Mouse (Mus musculus) megakaryocyte, embryonic 14.5 days (primary cell): ENCODE measurements around the gene Wipi1. TPM values are rescaled to one million over a fixed set of nuclear protein-coding genes. Genes with fewer than 3 reads are reported as not detected.

Experiments
- H3K27me3 ChIP-seq: replicated peaks from 2 replicates; pipeline ENCODE3; 2012; ENCODE audit warnings: inconsistent platforms
- H3K36me3 ChIP-seq: replicated peaks from 2 replicates; pipeline ENCODE3; 2012; ENCODE audit warnings: low read length, inconsistent platforms, mixed read lengths
- H3K4me1 ChIP-seq: 2 replicates; pipeline ENCODE4 v1.6.1; 2012; ENCODE audit warnings: inconsistent platforms
- H3K4me3 ChIP-seq: replicated peaks from 2 replicates; pipeline ENCODE3; 2012; ENCODE audit warnings: moderate library complexity, mild to moderate bottlenecking, inconsistent platforms
- H3K9me3 ChIP-seq: 2 replicates; pipeline ENCODE4 v1.6.1; 2012; ENCODE audit warnings: inconsistent platforms
- FLI1 ChIP-seq: IDR thresholded peaks from 2 replicates; pipeline ENCODE4 v1.6.1; 2012; ENCODE audit warnings: low read length, inconsistent platforms, mixed read lengths
- GATA1 ChIP-seq: IDR thresholded peaks from 3 replicates; pipeline ENCODE4 v1.6.1; 2012; ENCODE audit warnings: mixed read lengths, low read length, inconsistent platforms, borderline replicate concordance
- polyA plus RNA-seq: library from polyadenylated mRNA; stranded (reverse); fragments of >175 nt; gene quantifications from 2 replicates; pipeline ENCODE4 v1.2.3, GENCODE M21; 2012; ENCODE audit warnings: low replicate concordance; ENCODE audit not compliant: insufficient read depth

The Wipi1 gene
- polyA plus RNA-seq, 1 experiment = 44.1 TPM

GRCm38 (mm10) chr11:109584843-109585713, 26.7 kb downstream of the Wipi1 start:
- no peaks in the 10 kb centered on the region for H3K9me3 ChIP-seq
- H3K4me3 ChIP-seq = peak overlapping the region; percentile 54
- peaks cover 64% of the 10 kb centered on the region for H3K4me1 ChIP-seq
- no peak for TF ChIP-seq GATA1
- TF ChIP-seq FLI1 = no peak
- H3K27me3 ChIP-seq = no peaks in the 10 kb centered on the region
- peaks cover 90% of the 10 kb centered on the region for H3K36me3 ChIP-seq

DNA sequence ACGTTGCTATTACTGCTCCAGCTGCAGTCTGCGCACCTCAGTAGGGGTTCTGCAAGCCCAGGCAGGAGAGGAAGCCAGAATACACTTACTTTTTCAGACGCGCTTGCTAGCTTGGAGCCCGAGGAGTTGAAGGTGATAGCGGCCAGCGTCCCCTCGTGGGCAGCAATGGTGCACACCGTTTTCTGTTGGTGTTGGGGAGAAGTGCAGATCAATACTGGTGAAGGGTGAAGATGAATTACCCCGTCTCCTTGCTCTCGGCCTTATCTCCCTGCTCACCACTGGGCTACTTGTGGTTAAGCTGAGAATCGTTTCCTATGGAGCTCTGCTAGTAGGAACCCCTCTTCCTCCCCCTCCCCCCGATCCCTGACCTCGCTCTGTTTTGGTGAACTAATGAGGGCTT, 27.8 kb downstream of the Wipi1 start:
- Histone ChIP-seq H3K36me3 (peaks cover 90% of the 10 kb centered on the region), H3K4me3 (no peak overlapping the region), H3K9me3 (no peaks in the 10 kb centered on the region), H3K27me3 (no peaks in the 10 kb centered on the region), H3K4me1 (peaks cover 62% of the 10 kb centered on the region)
- TF ChIP-seq FLI1 (no peak), GATA1 (no peak; the same call in 2 of the 3 replicates)

- H3K4me3 ChIP-seq = no peak overlapping the region
- TF ChIP-seq FLI1 = no peak
- TF ChIP-seq GATA1 = no peak
- H3K9me3 ChIP-seq = no peaks in the 10 kb centered on the region
- no peaks in the 10 kb centered on the region for H3K27me3 ChIP-seq
- H3K4me1 ChIP-seq = peaks cover 38% of the 10 kb centered on the region
- peaks cover 100% of the 10 kb centered on the region for H3K36me3 ChIP-seq
Observed at GRCm38 (mm10) chr11:109579999-109580398, 31.8 kb downstream of the Wipi1 start.

GRCm38 (mm10) chr11:109578536-109578935, 33.2 kb downstream of the Wipi1 start:
- no peak for TF ChIP-seq GATA1
- TF ChIP-seq FLI1 = no peak
- H3K27me3 ChIP-seq = no peaks in the 10 kb centered on the region
- peaks cover 100% of the 10 kb centered on the region for H3K36me3 ChIP-seq
- H3K4me3 ChIP-seq = no peak overlapping the region
- H3K4me1 ChIP-seq = peaks cover 27% of the 10 kb centered on the region
- H3K9me3 ChIP-seq = no peaks in the 10 kb centered on the region

DNA sequence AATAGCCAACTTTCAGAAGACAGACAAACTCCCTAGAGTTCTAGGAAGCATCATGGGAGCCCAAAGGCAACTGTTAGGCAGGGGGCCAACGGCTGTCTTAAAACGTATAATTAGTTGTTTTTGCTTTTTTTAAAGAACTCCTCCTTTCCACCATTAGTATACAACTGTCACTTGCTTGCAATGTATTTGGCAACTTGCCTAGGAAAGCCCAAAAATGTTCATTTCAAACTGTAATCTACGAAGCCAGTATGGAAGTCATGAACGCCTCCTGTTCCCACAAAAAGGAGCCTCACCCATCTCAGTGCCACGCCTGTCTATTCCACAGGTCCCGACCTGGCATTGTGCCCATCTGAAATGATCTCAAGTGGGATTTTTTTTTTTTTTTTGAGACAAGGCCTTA, 35.9 kb downstream of the Wipi1 start:
- no peak overlapping the region for H3K4me3 ChIP-seq
- TF ChIP-seq FLI1 (no peak), GATA1 (no peak)
- H3K36me3 ChIP-seq = peaks cover 99% of the 10 kb centered on the region
- peaks cover 29% of the 10 kb centered on the region for H3K4me1 ChIP-seq
- H3K27me3 ChIP-seq = peaks cover 2% of the 10 kb centered on the region
- no peaks in the 10 kb centered on the region for H3K9me3 ChIP-seq

DNA sequence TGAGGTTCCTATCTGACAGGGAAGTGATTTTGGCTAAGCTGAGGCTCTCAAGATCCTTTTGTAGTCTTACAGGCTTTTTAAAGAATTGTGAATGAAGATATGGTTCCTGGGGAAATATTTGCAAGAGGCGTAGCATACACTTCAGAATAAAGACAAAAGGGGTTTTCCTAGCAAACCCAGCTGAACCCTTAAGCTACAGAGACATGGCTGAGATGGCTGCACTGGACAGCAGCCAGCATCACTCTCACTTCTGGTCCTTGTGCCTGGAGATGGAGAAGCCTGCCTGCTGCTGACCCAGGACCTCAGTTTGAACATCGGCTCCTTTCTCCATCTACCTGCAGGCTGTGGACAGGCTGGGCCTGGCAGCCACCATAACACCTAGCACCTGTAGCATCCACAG, 37.2 kb downstream of the Wipi1 start:
- Histone ChIP-seq H3K9me3 (no peaks in the 10 kb centered on the region), H3K36me3 (peaks cover 90% of the 10 kb centered on the region), H3K27me3 (peaks cover 3% of the 10 kb centered on the region), H3K4me3 (no peak overlapping the region), H3K4me1 (peaks cover 39% of the 10 kb centered on the region)
- TF ChIP-seq FLI1 (no peak), GATA1 (no peak)

GRCm38 (mm10) chr11:109572051-109572450, 39.7 kb downstream of the Wipi1 start:
- Histone ChIP-seq H3K36me3 (peaks cover 65% of the 10 kb centered on the region), H3K4me1 (peaks cover 28% of the 10 kb centered on the region)
- TF ChIP-seq FLI1 = no peak
- TF ChIP-seq GATA1 = no peak

DNA sequence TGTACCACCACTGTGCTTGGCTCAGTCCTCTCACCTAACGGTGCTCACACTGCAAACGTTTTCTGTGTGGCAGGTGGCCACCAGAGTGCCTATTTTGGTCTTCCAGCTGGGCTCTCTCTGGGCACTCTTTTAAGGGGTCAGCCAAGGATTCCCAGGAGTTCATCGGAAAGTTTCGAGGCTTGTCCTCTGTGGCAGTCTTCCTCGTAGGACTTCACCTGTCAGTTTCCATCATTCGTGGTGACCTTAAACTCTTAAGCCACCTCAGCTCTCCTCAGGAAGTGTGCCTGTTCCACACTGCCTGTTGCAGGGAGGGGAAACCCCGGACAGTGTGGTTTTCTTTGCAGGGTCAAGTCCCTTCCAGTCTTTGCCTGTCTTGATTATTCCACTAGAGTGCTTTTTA, 42.0 kb downstream of the Wipi1 start:
- H3K4me3 ChIP-seq = no peak overlapping the region
- H3K27me3 ChIP-seq = peaks cover 3% of the 10 kb centered on the region
- peaks cover 55% of the 10 kb centered on the region for H3K36me3 ChIP-seq
- H3K4me1 ChIP-seq = peaks cover 37% of the 10 kb centered on the region
- no peak for TF ChIP-seq FLI1
- TF ChIP-seq GATA1 = no peak
- peaks cover 9% of the 10 kb centered on the region for H3K9me3 ChIP-seq

More at GRCm38 (mm10) chr11:109572051-109572450, 39.7 kb downstream of the Wipi1 start:
- H3K27me3 ChIP-seq = peaks cover 3% of the 10 kb centered on the region
- H3K9me3 ChIP-seq = no peaks in the 10 kb centered on the region
- no peak overlapping the region for H3K4me3 ChIP-seq

DNA sequence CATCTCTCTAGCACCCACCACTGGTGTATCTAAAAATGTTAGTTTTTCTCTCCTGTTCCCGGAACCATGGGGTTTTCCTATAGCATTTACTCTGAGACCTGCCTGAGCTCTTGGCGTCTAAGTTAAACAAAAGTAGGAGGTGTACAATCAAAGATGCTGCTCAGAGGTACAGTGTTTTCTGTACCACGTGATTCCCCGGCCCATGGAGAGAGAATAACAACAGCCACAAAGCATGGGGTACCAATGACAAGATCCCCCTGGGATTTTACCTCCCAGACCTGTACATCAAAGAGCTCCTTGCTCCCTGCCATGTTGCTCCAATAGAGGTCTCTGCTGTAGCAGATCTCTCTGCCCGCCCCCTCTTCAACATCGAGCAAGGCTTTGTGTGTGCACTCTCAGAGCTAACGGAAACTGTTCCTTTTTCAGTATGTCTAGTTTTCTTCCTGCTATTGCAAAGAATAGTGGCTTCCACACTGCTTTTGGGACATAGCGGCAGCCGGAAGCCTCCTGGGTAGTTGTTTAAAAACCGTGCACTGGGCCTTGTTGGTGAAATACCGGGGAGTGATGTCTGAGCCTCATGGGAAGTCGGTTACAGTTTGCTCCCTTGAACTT, 42.7 kb downstream of the Wipi1 start:
- H3K9me3 ChIP-seq = peaks cover 9% of the 10 kb centered on the region
- peaks cover 40% of the 10 kb centered on the region for H3K4me1 ChIP-seq
- peaks cover 3% of the 10 kb centered on the region for H3K27me3 ChIP-seq
- no peak overlapping the region for H3K4me3 ChIP-seq
- H3K36me3 ChIP-seq = peaks cover 48% of the 10 kb centered on the region
- no peak for TF ChIP-seq FLI1
- no peak for TF ChIP-seq GATA1
